Mouse (Mus musculus) MEL (cell line): ENCODE measurements around the gene Dennd4b.

Experiments used
- CHD1 ChIP-seq: IDR thresholded peaks from 2 replicates; pipeline ENCODE4 v1.6.1; 2012; ENCODE audit warnings: low read depth, mild to moderate bottlenecking, inconsistent platforms, low read length, improper control_type of control experiment
- CTCF ChIP-seq, 3 experiments: IDR thresholded peaks in 2 of 3; conservative IDR thresholded peaks in 1 of 3; 2 replicates each; pipeline ENCODE4 v1.5.1; 2011 to 2012; ENCODE audit warnings: low read length in 3 of 3, low read depth in 2 of 3, mild to moderate bottlenecking in 2 of 3, improper control_type of control experiment in 1 of 3, inconsistent platforms in 1 of 3, mixed read lengths in 1 of 3, moderate library complexity in 1 of 3; ENCODE audit not compliant: control insufficient read depth in 1 of 3, insufficient read depth in 1 of 3, poor library complexity in 1 of 3, severe bottlenecking in 1 of 3
- ETS1 ChIP-seq: IDR thresholded peaks from 2 replicates; pipeline ENCODE4 v1.6.1; 2012; ENCODE audit warnings: low read depth, mild to moderate bottlenecking, inconsistent platforms, low read length, improper control_type of control experiment, moderate library complexity
- HCFC1 ChIP-seq: IDR thresholded peaks from 2 replicates; pipeline ENCODE4 v1.6.1; 2012; ENCODE audit warnings: low read depth, mild to moderate bottlenecking, inconsistent platforms, low read length, improper control_type of control experiment, moderate library complexity
- MYC ChIP-seq: IDR thresholded peaks from 2 replicates; pipeline ENCODE4 v1.6.1; 2011; ENCODE audit warnings: low read depth, mild to moderate bottlenecking, low read length, improper control_type of control experiment, moderate library complexity
- NELFE ChIP-seq: IDR thresholded peaks from 2 replicates; pipeline ENCODE4 v1.6.1; 2011; ENCODE audit warnings: low read depth, low read length, improper control_type of control experiment
- POLR2A ChIP-seq, 2 experiments: IDR thresholded peaks; 2 replicates each; pipeline ENCODE4 v1.6.1; 2011 to 2012; ENCODE audit warnings: low read length in 2 of 2, mild to moderate bottlenecking in 2 of 2, control low read depth in 1 of 2, improper control_type of control experiment in 1 of 2, low read depth in 1 of 2, moderate library complexity in 1 of 2; ENCODE audit not compliant: control insufficient read depth in 1 of 2, insufficient read depth in 1 of 2, poor library complexity in 1 of 2
- RCOR1 ChIP-seq: IDR thresholded peaks from 2 replicates; pipeline ENCODE4 v1.6.1; 2012; ENCODE audit warnings: low read depth, mild to moderate bottlenecking, inconsistent platforms, low read length, improper control_type of control experiment
- SMC3 ChIP-seq: IDR thresholded peaks from 2 replicates; pipeline ENCODE4 v1.6.1; 2011; ENCODE audit warnings: low read depth, low read length, improper control_type of control experiment
- USF1 ChIP-seq: IDR thresholded peaks from 2 replicates; pipeline ENCODE4 v1.6.1; 2014; ENCODE audit warnings: low read depth, mild to moderate bottlenecking, inconsistent platforms, low read length, improper control_type of control experiment, moderate library complexity
- USF2 ChIP-seq, 2 experiments: IDR thresholded peaks; 2 replicates each; pipeline ENCODE4 v1.6.1; 2011 to 2012; ENCODE audit warnings: improper control_type of control experiment in 2 of 2, low read length in 2 of 2, borderline replicate concordance in 1 of 2, inconsistent platforms in 1 of 2, low read depth in 1 of 2, mild to moderate bottlenecking in 1 of 2; ENCODE audit not compliant: insufficient read depth in 1 of 2
- ZKSCAN1 ChIP-seq: IDR thresholded peaks from 2 replicates; pipeline ENCODE4 v1.6.1; 2012; ENCODE audit warnings: low read depth, mild to moderate bottlenecking, inconsistent platforms, low read length, improper control_type of control experiment, moderate library complexity
- ZMIZ1 ChIP-seq: IDR thresholded peaks from 2 replicates; pipeline ENCODE4 v1.6.1; 2012; ENCODE audit warnings: low read depth, mild to moderate bottlenecking, inconsistent platforms, low read length, improper control_type of control experiment, moderate library complexity

GRCm38 (mm10) chr3:90255194-90255565 is 9.8 kb upstream of the Dennd4b start:
- TF ChIP-seq CHD1 (no peak), ZMIZ1 (no peak), SMC3 (no peak), CTCF (IDR thresholded peaks at IDR 0.05 in 2 of 3, conservative IDR thresholded peaks at IDR 0.05 in 1 of 3; ENCODE audit: control insufficient read depth in 1 of 3, insufficient read depth in 1 of 3, low read depth in 2 of 3, low read length in 3 of 3, poor library complexity in 1 of 3, severe bottlenecking in 1 of 3) (no peak), MYC (no peak), NELFE (no peak), USF2 (IDR thresholded peaks at IDR 0.05; ENCODE audit: borderline replicate concordance in 1 of 2, insufficient read depth in 1 of 2, low read depth in 1 of 2, low read length in 2 of 2) (no peak), USF1 (no peak), POLR2A (IDR thresholded peaks at IDR 0.05; ENCODE audit: control insufficient read depth in 1 of 2, insufficient read depth in 1 of 2, low read depth in 1 of 2, low read length in 2 of 2, poor library complexity in 1 of 2) (no peak), RCOR1 (no peak), ZKSCAN1 (no peak), HCFC1 (no peak), ETS1 (no peak)
